Comparison of ENCODE assay signal across 8 mouse cellular contexts in genomic region chr13:9199465-9199844, GRCm38 (mm10).
DNase-seq lines count a peak whose midpoint lies in the region; ATAC-seq and TF ChIP-seq lines count a peak whose summit lies in the region.

No protein-coding gene starts in this region.

- no peak for DNase-seq in heart, postnatal 0 days (ENCODE audit: low spot score)
- no peak for DNase-seq in heart, postnatal 4 days
- DNase-seq in embryonic facial prominence, embryonic 14.5 days (ENCODE audit: low spot score): no peak
- DNase-seq in hindbrain, postnatal 0 days (ENCODE audit: low spot score): no peak
- no peak for DNase-seq in c-Kit-positive CD71-positive TER-119-positive erythroid progenitor cells, embryonic 14.5 days (ENCODE audit: low spot score)
- DNase-seq in adrenal gland, postnatal 25 days: no peak
- no peak for DNase-seq in spleen, adult 12 weeks (ENCODE audit: low spot score)

- no peaks in the 10 kb centered on the region for H3K9me3 ChIP-seq in heart, postnatal 0 days (replicated peaks; ENCODE audit: control insufficient read depth, low read length)
- no peaks in the 10 kb centered on the region for H3K9me3 ChIP-seq in embryonic facial prominence, embryonic 14.5 days (ENCODE audit: control insufficient read depth, low read length)
- no peaks in the 10 kb centered on the region for H3K9me3 ChIP-seq in hindbrain, postnatal 0 days (ENCODE audit: low read length)
- no peaks in the 10 kb centered on the region for H3K9me3 ChIP-seq in midbrain, embryonic 12.5 days

- no peak for TF ChIP-seq CTCF in heart, postnatal 0 days (IDR thresholded peaks at IDR 0.05; ENCODE audit: low read depth)
- no peak for TF ChIP-seq CTCF in hindbrain, postnatal 0 days (IDR thresholded peaks at IDR 0.05; ENCODE audit: low read depth)

- no peak overlapping the region for H3K9ac ChIP-seq in heart, postnatal 0 days (replicated peaks; ENCODE audit: low read depth, low read length)
- no peak overlapping the region for H3K9ac ChIP-seq in embryonic facial prominence, embryonic 14.5 days (ENCODE audit: low read depth, low read length)
- H3K9ac ChIP-seq in hindbrain, postnatal 0 days (replicated peaks; ENCODE audit: low read length): no peak overlapping the region
- H3K9ac ChIP-seq in midbrain, embryonic 12.5 days (replicated peaks): peak overlapping the region; percentile 12; the same call in 1 of the 2 replicates

- no peaks in the 10 kb centered on the region for H3K36me3 ChIP-seq in heart, postnatal 0 days (replicated peaks; ENCODE audit: control insufficient read depth, insufficient read depth, low read length)
- no peaks in the 10 kb centered on the region for H3K36me3 ChIP-seq in embryonic facial prominence, embryonic 14.5 days (ENCODE audit: control insufficient read depth, insufficient read depth, low read length)
- no peaks in the 10 kb centered on the region for H3K36me3 ChIP-seq in hindbrain, postnatal 0 days (ENCODE audit: insufficient read depth, low read length)
- H3K36me3 ChIP-seq in midbrain, embryonic 12.5 days: no peaks in the 10 kb centered on the region

- H3K27me3 ChIP-seq in heart, postnatal 0 days (ENCODE audit: control insufficient read depth, insufficient read depth, low read length): no peaks in the 10 kb centered on the region
- H3K27me3 ChIP-seq in embryonic facial prominence, embryonic 14.5 days (replicated peaks; ENCODE audit: control insufficient read depth, insufficient read depth, low read length): no peaks in the 10 kb centered on the region
- no peaks in the 10 kb centered on the region for H3K27me3 ChIP-seq in hindbrain, postnatal 0 days (ENCODE audit: insufficient read depth, low read length)
- no peaks in the 10 kb centered on the region for H3K27me3 ChIP-seq in midbrain, embryonic 12.5 days

- H3K4me1 ChIP-seq in heart, postnatal 0 days (ENCODE audit: control insufficient read depth, insufficient read depth): no peaks in the 10 kb centered on the region; the same call in 1 of the 2 replicates
- H3K4me1 ChIP-seq in embryonic facial prominence, embryonic 14.5 days (ENCODE audit: control insufficient read depth, insufficient read depth, low read length): no peaks in the 10 kb centered on the region
- no peaks in the 10 kb centered on the region for H3K4me1 ChIP-seq in hindbrain, postnatal 0 days (ENCODE audit: insufficient read depth, low read length)
- H3K4me1 ChIP-seq in midbrain, embryonic 12.5 days: peaks cover 8% of the 10 kb centered on the region; the same call in 1 of the 2 replicates

- WGBS in heart, postnatal 0 days: 33% methylated on average over 2 of the region's 2 CpGs
- 33% methylated on average over 2 of the region's 2 CpGs for WGBS in embryonic facial prominence, embryonic 14.5 days
- WGBS in hindbrain, postnatal 0 days: 38% methylated on average over 2 of the region's 2 CpGs
- 42% methylated on average over 2 of the region's 2 CpGs for WGBS in midbrain, embryonic 12.5 days

- 0 out of 2 replicates have a peak, but pooled peaks have one; percentile 27 for ATAC-seq in heart, postnatal 0 days (ENCODE audit: insufficient read depth, low read depth)
- peak; percentile 14; the same call in 1 of the 2 replicates for ATAC-seq in embryonic facial prominence, embryonic 14.5 days (ENCODE audit: low read depth)
- peak; percentile 25; the same call in 1 of the 2 replicates for ATAC-seq in hindbrain, postnatal 0 days
- ATAC-seq in midbrain, embryonic 12.5 days (ENCODE audit: low FRiP score, low read depth): peak; percentile 72

- peak overlapping the region; percentile 11; the same call in 1 of the 2 replicates for H3K4me3 ChIP-seq in heart, postnatal 0 days (ENCODE audit: low read depth, low read length)
- no peak overlapping the region for H3K4me3 ChIP-seq in embryonic facial prominence, embryonic 14.5 days (ENCODE audit: low read depth, low read length)
- H3K4me3 ChIP-seq in hindbrain, postnatal 0 days (ENCODE audit: low read length): no peak overlapping the region
- no peak overlapping the region for H3K4me3 ChIP-seq in midbrain, embryonic 12.5 days

- H3K4me2 ChIP-seq in heart, postnatal 0 days (ENCODE audit: low read depth, low read length): peak overlapping the region; percentile 53
- peak overlapping the region; percentile 32 for H3K4me2 ChIP-seq in embryonic facial prominence, embryonic 14.5 days (ENCODE audit: low read depth, low read length)
- peak overlapping the region; percentile 25 for H3K4me2 ChIP-seq in hindbrain, postnatal 0 days (ENCODE audit: low read depth, low read length)
- peak overlapping the region; percentile 37 for H3K4me2 ChIP-seq in midbrain, embryonic 12.5 days (replicated peaks)

- TF ChIP-seq EP300 in heart, postnatal 0 days (IDR thresholded peaks at IDR 0.05; ENCODE audit: low read depth): no peak

- no peak overlapping the region for H3K27ac ChIP-seq in heart, postnatal 0 days (ENCODE audit: low read depth)
- H3K27ac ChIP-seq in embryonic facial prominence, embryonic 14.5 days (replicated peaks; ENCODE audit: low read depth, low read length): no peak overlapping the region
- H3K27ac ChIP-seq in hindbrain, postnatal 0 days: no peak overlapping the region
- no peak overlapping the region for H3K27ac ChIP-seq in midbrain, embryonic 12.5 days (replicated peaks)

Comparison
In these comparisons a context has a peak if more than half of its experiments do, and no peak if none do; other contexts are left out.
1. ATAC-seq: peak in every context shown above with its lines; median percentile 72 in midbrain, embryonic 12.5 days; 27 in heart, postnatal 0 days; 25 in hindbrain, postnatal 0 days; 14 in embryonic facial prominence, embryonic 14.5 days.